Mouse (Mus musculus) kidney, embryonic 15.5 days (tissue): ENCODE measurements around the gene Stard10. TPM values are rescaled to one million over a fixed set of nuclear protein-coding genes. Genes with fewer than 3 reads are reported as not detected.
A peak's percentile ranks its signal among the peaks of the same experiment; 100 is the strongest.

Experiments used
- ATAC-seq: fragments of 200-750 bp; cut with Nextera tagmentation; replicated peaks from 2 replicates; pipeline ENCODE4 v1.8.0; 2017; ENCODE audit warnings: moderate TSS enrichment; ENCODE audit not compliant: low FRiP score
- H3K27ac ChIP-seq: fragments of 300-500 bp; sonication (generic); 2 replicates; pipeline ENCODE4 v1.5.1; 2015; ENCODE audit warnings: mild to moderate bottlenecking, inconsistent platforms
- H3K27me3 ChIP-seq: fragments of 300-500 bp; sonication (generic); 2 replicates; pipeline ENCODE4 v1.6.1; 2015; ENCODE audit warnings: inconsistent platforms
- H3K36me3 ChIP-seq: fragments of 300-500 bp; sonication (generic); 2 replicates; pipeline ENCODE4 v1.6.1; 2015; ENCODE audit warnings: inconsistent platforms
- H3K4me1 ChIP-seq: fragments of 300-500 bp; sonication (generic); 2 replicates; pipeline ENCODE4 v1.6.1; 2015; ENCODE audit warnings: inconsistent platforms
- H3K4me2 ChIP-seq: fragments of 300-500 bp; sonication (generic); 2 replicates; pipeline ENCODE4 v1.6.1; 2015; ENCODE audit warnings: moderate library complexity, mild to moderate bottlenecking, inconsistent platforms
- H3K4me3 ChIP-seq: fragments of 300-500 bp; sonication (generic); replicated peaks from 2 replicates; pipeline ENCODE4 v1.5.1; 2015; ENCODE audit warnings: mild to moderate bottlenecking, inconsistent platforms
- H3K9ac ChIP-seq: fragments of 300-500 bp; sonication (generic); 2 replicates; pipeline ENCODE4 v1.6.1; 2015; ENCODE audit warnings: mild to moderate bottlenecking, inconsistent platforms
- H3K9me3 ChIP-seq: fragments of 300-500 bp; sonication (generic); replicated peaks from 2 replicates; pipeline ENCODE4 v1.6.1; 2016; ENCODE audit warnings: inconsistent platforms
- WGBS: fragments of 180-500 bp; shearing (Covaris S2); methylation state at CpG from one replicate; pipeline ENCODE4 v1.1.7; 2015; ENCODE audit warnings: mixed read lengths; 5-methylcytosine and 5-hydroxymethylcytosine counted together
- polyA plus RNA-seq: library from polyadenylated mRNA; unstranded; fragments of >200 nt; fragmentation: Nextera tagmentation; extraction: Ambion mirVana; gene quantifications from 2 replicates; pipeline ENCODE4 v1.2.1, GENCODE M21; 2015

Stard10 gene
- polyA plus RNA-seq, 1 experiment from 2014 or later = 58.5 TPM

GRCm38 (mm10) chr7:101309985-101310326 lies 6.9 kb upstream of the Stard10 start:
- Histone ChIP-seq H3K4me1 (peaks cover 23% of the 10 kb centered on the region; the same call in 1 of the 2 replicates), H3K9me3 (no peaks in the 10 kb centered on the region), H3K27ac (peak overlapping the region; percentile 98), H3K9ac (peak overlapping the region; percentile 63; the same call in 1 of the 2 replicates), H3K36me3 (no peaks in the 10 kb centered on the region), H3K27me3 (no peaks in the 10 kb centered on the region), H3K4me2 (peak overlapping the region; percentile 61), H3K4me3 (peak overlapping the region; percentile 69)
- ATAC-seq = no peak
- WGBS = 37% methylated on average over 5 of the region's 5 CpGs

GRCm38 (mm10) chr7:101310327-101311028 lies 6.4 kb upstream of the Stard10 start:
- H3K9me3 ChIP-seq = no peaks in the 10 kb centered on the region
- no peaks in the 10 kb centered on the region for H3K27me3 ChIP-seq
- WGBS = under 1% methylated on average over 43 of the region's 43 CpGs
- H3K4me1 ChIP-seq = peaks cover 23% of the 10 kb centered on the region; the same call in 1 of the 2 replicates
- no peaks in the 10 kb centered on the region for H3K36me3 ChIP-seq
- H3K27ac ChIP-seq = peak overlapping the region; percentile 98
- H3K9ac ChIP-seq = peak overlapping the region; percentile 63
- peak overlapping the region; percentile 69 for H3K4me3 ChIP-seq
- ATAC-seq = peak; percentile 95
- peak overlapping the region; percentile 61 for H3K4me2 ChIP-seq

DNA sequence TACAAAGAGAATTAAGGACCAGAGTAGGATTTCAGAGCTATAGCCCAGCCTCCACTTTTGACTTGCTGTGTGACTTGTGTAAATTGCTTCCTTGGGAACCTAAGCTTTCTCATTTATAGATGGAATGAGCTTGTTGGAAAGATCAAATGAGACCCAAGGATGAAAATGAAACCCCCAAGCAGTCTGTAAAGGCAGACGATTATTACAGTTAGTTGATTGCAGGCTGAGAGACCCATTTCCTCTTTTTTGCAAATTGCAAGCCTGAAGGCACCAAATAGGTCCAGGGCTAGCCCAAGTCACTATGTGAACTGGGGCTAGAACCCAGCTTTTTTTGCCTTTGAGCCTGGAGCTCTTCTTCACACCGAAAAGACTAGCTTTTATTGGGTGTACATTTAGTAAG lies 5.8 kb upstream of the Stard10 start:
- H3K27me3 ChIP-seq = no peaks in the 10 kb centered on the region
- no peak for ATAC-seq
- H3K4me3 ChIP-seq = peak overlapping the region; percentile 69
- H3K27ac ChIP-seq = peak overlapping the region; percentile 98
- H3K9me3 ChIP-seq = no peaks in the 10 kb centered on the region
- WGBS = 29% methylated on average over 2 of the region's 2 CpGs
- peak overlapping the region; percentile 61 for H3K4me2 ChIP-seq
- no peak overlapping the region for H3K9ac ChIP-seq
- H3K36me3 ChIP-seq = no peaks in the 10 kb centered on the region
- peaks cover 23% of the 10 kb centered on the region; the same call in 1 of the 2 replicates for H3K4me1 ChIP-seq

GRCm38 (mm10) chr7:101313033-101313432 lies 3.9 kb upstream of the Stard10 start:
- 47% methylated on average over 3 of the region's 3 CpGs for WGBS
- no peak overlapping the region for H3K4me2 ChIP-seq
- no peaks in the 10 kb centered on the region for H3K27me3 ChIP-seq
- H3K27ac ChIP-seq = peak overlapping the region; percentile 54
- no peaks in the 10 kb centered on the region for H3K36me3 ChIP-seq
- H3K9me3 ChIP-seq = no peaks in the 10 kb centered on the region
- H3K9ac ChIP-seq = no peak overlapping the region
- ATAC-seq = peak; percentile 22
- peaks cover 23% of the 10 kb centered on the region; the same call in 1 of the 2 replicates for H3K4me1 ChIP-seq
- no peak overlapping the region for H3K4me3 ChIP-seq

DNA sequence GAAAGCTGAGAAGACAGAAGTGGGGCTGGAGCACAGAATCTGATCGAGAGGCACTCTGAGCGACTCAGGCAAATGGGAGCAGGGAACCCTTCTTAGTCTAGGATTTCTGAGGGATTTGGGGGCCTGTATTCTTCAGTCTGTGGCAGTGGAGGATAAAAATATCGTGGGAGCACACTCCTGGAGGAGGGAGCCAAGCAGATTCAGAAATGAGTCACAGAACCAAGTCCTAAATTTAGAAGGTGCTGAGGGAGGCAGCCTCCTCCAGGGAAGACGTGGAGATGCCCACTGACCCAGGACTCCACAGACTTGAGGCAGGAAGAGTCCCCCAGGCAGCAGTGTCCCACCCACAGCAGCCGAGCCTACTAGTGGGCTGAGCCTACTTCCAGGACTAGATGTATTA lies 2.5 kb upstream of the Stard10 start:
- Histone ChIP-seq H3K27me3 (no peaks in the 10 kb centered on the region; the same call in 1 of the 2 replicates), H3K4me2 (no peak overlapping the region), H3K9ac (no peak overlapping the region), H3K27ac (peak overlapping the region; percentile 64), H3K4me1 (peaks cover 23% of the 10 kb centered on the region; the same call in 1 of the 2 replicates), H3K9me3 (no peaks in the 10 kb centered on the region), H3K4me3 (no peak overlapping the region), H3K36me3 (no peaks in the 10 kb centered on the region)
- ATAC-seq = no peak
- 59% methylated on average over 5 of the region's 5 CpGs for WGBS

DNA sequence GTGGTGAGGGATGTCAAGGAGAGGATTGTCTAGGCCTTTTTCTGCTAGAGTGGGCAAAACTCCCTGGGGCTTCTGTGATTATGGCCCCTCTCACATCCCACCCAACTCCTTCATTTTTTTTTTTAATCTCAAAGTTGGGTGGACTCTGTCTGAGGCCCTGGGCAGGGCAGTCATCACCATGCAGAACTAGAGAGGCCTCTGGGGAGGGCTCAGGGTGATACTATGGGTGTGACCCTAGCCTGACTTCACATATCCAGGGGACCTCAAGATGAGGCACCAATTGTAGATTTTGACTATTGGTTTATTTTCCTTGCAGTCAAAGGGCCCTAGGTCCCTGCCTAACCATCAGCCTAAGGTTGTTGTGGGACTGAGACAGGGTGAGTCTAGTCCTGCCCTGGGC lies 1.2 kb upstream of the Stard10 start:
- Histone ChIP-seq H3K27ac (no peak overlapping the region), H3K9me3 (no peaks in the 10 kb centered on the region), H3K9ac (no peak overlapping the region), H3K27me3 (no peaks in the 10 kb centered on the region; the same call in 1 of the 2 replicates), H3K4me1 (peaks cover 29% of the 10 kb centered on the region), H3K36me3 (no peaks in the 10 kb centered on the region), H3K4me3 (no peak overlapping the region), H3K4me2 (no peak overlapping the region)
- ATAC-seq = no peak

DNA sequence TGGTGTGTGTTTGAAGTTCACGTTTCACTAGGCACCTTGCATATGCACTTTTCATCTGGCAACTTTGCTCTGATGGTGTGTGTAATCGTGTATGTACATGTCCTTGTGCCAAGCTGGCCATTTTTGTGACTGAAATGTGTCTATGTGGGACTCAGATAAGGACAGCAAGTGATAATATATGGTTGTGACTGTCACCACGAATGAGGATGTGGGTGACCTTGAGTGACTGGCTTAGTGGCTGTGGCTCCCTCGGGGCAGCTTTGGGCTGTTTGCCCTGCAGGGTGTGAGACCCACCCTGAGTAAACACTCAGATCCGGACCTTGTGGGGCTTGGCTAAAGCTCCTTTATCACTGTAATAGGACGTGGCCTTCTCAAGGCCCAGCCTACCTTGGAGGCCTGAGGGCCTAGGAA lies 290 bp upstream of the Stard10 start:
- Histone ChIP-seq H3K27ac (no peak overlapping the region), H3K4me1 (peaks cover 28% of the 10 kb centered on the region), H3K27me3 (no peaks in the 10 kb centered on the region; the same call in 1 of the 2 replicates), H3K4me3 (no peak overlapping the region), H3K9ac (no peak overlapping the region), H3K9me3 (no peaks in the 10 kb centered on the region), H3K36me3 (no peaks in the 10 kb centered on the region), H3K4me2 (no peak overlapping the region)
- no peak for ATAC-seq
- WGBS = 62% methylated on average over 6 of the region's 6 CpGs

- Histone ChIP-seq H3K27me3 (peaks cover 5% of the 10 kb centered on the region; the same call in 1 of the 2 replicates), H3K9me3 (no peaks in the 10 kb centered on the region), H3K4me1 (peaks cover 44% of the 10 kb centered on the region), H3K9ac (no peak overlapping the region), H3K4me2 (no peak overlapping the region), H3K4me3 (no peak overlapping the region), H3K27ac (no peak overlapping the region), H3K36me3 (no peaks in the 10 kb centered on the region)
- 66% methylated on average over 4 of the region's 4 CpGs for WGBS
- no peak for ATAC-seq
Observed at GRCm38 (mm10) chr7:101318848-101319247, 2.0 kb downstream of the Stard10 start.

DNA sequence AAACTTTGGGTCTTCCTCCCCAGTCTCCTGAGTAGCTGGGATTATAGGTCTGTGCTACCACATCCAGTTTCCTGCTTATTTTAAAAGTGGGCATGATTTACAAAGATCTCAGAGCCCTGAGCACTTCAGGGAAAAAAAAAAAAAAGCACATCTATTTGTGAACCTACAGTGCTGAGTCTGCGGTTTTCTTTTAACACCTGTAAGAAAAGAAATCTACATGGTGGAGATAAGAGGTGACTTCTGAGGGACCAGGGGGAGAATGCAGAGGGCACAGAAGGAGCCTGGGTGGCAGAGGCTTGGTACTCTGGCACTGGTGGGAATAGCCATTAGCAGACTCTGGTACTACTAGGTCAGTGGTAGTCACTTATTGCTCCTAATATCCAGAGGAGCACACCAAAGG lies 2.9 kb downstream of the Stard10 start:
- Histone ChIP-seq H3K4me3 (no peak overlapping the region), H3K9ac (no peak overlapping the region), H3K27ac (0 out of 2 replicates have a peak overlapping the region, but pooled peaks have one; percentile 14), H3K9me3 (no peaks in the 10 kb centered on the region), H3K4me2 (no peak overlapping the region), H3K4me1 (peaks cover 45% of the 10 kb centered on the region), H3K36me3 (no peaks in the 10 kb centered on the region), H3K27me3 (peaks cover 5% of the 10 kb centered on the region; the same call in 1 of the 2 replicates)
- ATAC-seq = no peak
- WGBS = 86% methylated on average over 1 of the region's 1 CpGs

DNA sequence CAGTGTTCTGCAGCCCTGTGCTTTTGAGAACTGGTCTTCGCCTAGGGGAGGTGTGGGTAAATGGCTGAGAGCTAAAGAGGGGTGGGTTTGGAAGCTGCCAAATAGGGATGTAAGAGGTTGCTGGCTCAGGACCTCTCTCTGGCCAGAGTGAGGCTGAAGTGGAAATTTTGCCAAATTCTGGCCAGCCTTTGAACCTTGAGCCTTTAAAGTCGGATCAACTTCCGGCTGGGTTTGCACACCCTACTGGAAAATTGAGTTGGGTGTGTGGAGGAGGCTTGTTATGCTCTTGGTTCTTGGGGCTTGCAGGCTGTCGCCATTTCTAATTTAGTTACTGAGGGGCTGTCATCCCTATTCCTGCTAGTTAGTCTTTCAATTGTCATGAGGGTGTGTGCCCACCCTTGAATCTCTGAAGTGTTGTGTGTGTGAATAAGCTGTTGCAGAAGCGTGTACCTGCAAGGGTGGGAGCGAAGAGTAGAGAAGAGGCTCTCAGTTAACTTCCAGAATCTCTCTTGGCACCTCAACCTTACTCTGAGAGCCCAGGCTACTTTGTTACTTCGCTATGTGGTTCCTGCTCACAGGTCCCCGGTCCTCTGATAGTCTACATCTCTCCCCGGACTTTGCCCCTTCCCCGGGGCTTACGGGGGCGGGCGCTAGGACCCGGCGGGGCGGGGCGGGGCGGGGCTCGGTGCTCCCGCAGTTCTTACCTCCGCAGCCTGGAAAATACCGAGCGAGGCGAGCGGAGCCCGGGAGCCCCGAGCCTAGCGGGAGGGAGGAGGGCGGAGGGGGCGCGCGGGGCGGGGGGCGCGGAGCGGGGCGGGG lies 3.7 kb downstream of the Stard10 start:
- peak overlapping the region; percentile 79 for H3K4me3 ChIP-seq
- peak overlapping the region; percentile 72 for H3K9ac ChIP-seq
- ATAC-seq = peak; percentile 75
- peaks cover 44% of the 10 kb centered on the region for H3K4me1 ChIP-seq
- no peaks in the 10 kb centered on the region for H3K36me3 ChIP-seq
- peak overlapping the region; percentile 85 for H3K27ac ChIP-seq
- peak overlapping the region; percentile 82 for H3K4me2 ChIP-seq
- peaks cover 5% of the 10 kb centered on the region; the same call in 1 of the 2 replicates for H3K27me3 ChIP-seq
- H3K9me3 ChIP-seq = no peaks in the 10 kb centered on the region
- 4% methylated on average over 29 of the region's 37 CpGs for WGBS

- Histone ChIP-seq H3K4me3 (peak overlapping the region; percentile 79), H3K36me3 (no peaks in the 10 kb centered on the region), H3K4me1 (peaks cover 44% of the 10 kb centered on the region), H3K27me3 (peaks cover 5% of the 10 kb centered on the region; the same call in 1 of the 2 replicates), H3K9ac (peak overlapping the region; percentile 72), H3K9me3 (no peaks in the 10 kb centered on the region), H3K4me2 (peak overlapping the region; percentile 82), H3K27ac (peak overlapping the region; percentile 85)
- peak; percentile 69 for ATAC-seq
- whole genome bisulfite sequencing = 1% methylated on average over 55 of the region's 61 CpGs
Observed at GRCm38 (mm10) chr7:101321218-101321827, 4.4 kb downstream of the Stard10 start.
